Mouse (Mus musculus): ENCODE results near the gene BC049715.

BC049715 gene

GRCm38 (mm10) chr6:136808631-136809046 is 18.8 kb upstream of the BC049715 start:
- DNase-seq (ENCODE audit: low spot score), result peak; percentile 21

DNA sequence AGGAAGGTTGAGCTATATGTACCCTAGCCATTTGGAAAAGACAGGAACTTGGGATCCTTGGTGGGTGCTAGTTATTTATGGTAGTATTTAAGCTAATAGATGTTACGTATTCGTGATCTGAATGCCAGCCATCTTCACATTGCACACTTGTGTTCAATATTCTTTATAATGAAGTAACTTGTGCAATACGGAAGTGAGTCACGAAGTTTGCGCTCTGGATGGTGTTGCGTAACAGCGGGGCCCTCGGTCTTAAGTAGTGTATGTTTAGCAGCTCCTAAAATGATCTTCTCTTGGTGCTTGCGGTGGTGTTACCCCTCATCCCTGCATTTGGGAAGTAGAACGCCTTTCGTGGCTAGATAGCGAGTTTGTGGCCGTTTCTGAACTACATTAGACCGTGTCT is 18.3 kb upstream of the BC049715 start:
- peak; percentile 88 for DNase-seq (ENCODE audit: low spot score)

GRCm38 (mm10) chr6:136809673-136810072 is 17.8 kb upstream of the BC049715 start:
- no peak for DNase-seq (ENCODE audit: low spot score)

DNA sequence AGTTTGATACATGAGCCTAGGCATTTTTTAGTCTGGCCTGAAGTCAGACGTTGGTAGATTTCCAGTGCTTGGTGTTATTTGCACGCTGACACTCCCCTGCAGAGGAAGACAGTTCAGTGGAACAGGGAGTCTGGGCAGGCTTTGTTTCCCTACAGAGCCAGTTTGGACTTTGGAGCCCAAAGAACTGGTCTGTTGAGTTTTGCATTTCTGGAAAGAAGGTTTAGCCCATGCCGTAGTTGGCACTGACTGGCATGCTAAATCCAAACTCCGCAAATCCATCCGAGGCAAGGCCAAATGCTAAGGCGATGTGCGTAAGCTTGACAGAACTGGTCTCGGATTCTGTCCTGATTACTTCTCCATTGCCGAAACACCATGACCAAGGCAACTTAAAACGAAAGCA is 16.2 kb upstream of the BC049715 start:
- DNase-seq (ENCODE audit: low spot score), result no peak

GRCm38 (mm10) chr6:136813117-136813516 is 14.3 kb upstream of the BC049715 start:
- DNase-seq (ENCODE audit: low spot score), result peak; percentile 45

GRCm38 (mm10) chr6:136815381-136815780 is 12.0 kb upstream of the BC049715 start:
- DNase-seq (ENCODE audit: low spot score), result no peak

GRCm38 (mm10) chr6:136816826-136817225 is 10.6 kb upstream of the BC049715 start:
- no peak for DNase-seq (ENCODE audit: low spot score)

DNA sequence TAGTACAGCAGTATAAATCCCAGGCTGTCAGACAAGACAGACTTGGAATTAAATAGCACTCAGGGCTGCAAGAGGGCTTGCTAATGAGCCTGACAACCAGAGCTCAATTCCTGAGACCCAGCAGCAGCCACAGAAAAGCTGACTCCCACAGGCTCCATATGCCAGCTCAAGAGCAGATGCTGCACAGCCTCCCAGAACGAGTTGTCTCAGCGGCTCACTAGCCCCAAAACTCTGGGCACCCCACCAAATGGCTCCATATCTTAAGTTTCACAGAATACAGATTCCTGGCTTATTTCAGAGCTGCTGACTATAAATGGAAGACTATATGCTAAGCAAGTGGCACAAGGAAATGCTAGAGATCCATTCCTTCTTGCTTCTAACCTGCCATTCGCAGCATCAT is 9.9 kb upstream of the BC049715 start:
- no peak for DNase-seq (ENCODE audit: low spot score)

GRCm38 (mm10) chr6:136820381-136820780 is 7.0 kb upstream of the BC049715 start:
- DNase-seq (ENCODE audit: low spot score), result no peak

GRCm38 (mm10) chr6:136821086-136821485 is 6.3 kb upstream of the BC049715 start:
- DNase-seq (ENCODE audit: low spot score), result no peak

- DNase-seq (ENCODE audit: low spot score), result no peak
Measured at GRCm38 (mm10) chr6:136824987-136825386, 2.4 kb upstream of the BC049715 start.

DNA sequence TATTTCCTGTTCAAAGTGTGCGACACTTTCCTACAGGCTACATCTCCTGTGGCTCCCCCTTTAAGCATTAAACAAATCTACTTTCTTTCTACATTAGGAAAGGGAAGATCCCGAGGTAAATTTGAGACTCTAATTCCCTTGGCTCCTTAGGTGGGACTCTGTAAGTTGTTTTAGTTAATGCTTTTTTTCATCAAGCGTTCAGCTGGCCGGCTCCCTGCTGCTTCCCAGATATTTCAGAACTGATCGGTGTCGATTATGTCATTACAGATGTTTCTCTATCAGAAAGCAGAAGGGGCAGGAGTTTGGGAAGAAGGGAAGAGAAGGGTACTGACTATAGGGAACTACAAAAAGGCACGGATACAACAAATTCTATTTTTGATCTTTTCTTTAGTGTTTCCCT is 310 bp upstream of the BC049715 start:
- DNase-seq (ENCODE audit: low spot score), result no peak

GRCm38 (mm10) chr6:136827881-136828561 is 595 bp downstream of the BC049715 start, which contains the start of gene Wbp11:
Gene Wbp11 (minus strand): TSS chr6:136828233.
- DNase-seq (ENCODE audit: low spot score), result peak; percentile 98

DNA sequence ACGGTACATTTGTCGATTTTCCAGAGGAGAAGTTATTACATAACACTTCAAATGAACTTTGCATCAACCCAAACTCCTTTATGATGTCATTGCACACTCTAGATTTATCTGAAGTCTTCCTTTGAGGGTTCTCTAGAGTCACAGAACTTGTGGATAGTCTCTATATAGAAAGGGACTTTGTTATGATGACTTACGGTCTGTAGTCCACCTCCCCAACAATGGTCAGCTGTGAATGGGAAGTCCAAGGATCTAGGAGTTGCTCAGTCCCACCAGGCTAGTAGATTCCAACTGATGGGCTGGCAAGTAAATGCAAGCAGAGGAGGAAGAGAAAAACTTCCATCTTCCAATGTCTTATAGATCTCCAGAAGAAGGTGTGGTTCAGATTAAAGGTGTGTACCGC is 1.3 kb downstream of the BC049715 start:
- DNase-seq (ENCODE audit: low spot score), result no peak

- DNase-seq (ENCODE audit: low spot score), result no peak
Measured at GRCm38 (mm10) chr6:136831712-136832111, 4.3 kb downstream of the BC049715 start.

GRCm38 (mm10) chr6:136835352-136835751 is 7.9 kb downstream of the BC049715 start, which contains the start of gene Smco3:
Gene Smco3 (minus strand): TSS chr6:136835452.
- no peak for DNase-seq (ENCODE audit: low spot score)

DNA sequence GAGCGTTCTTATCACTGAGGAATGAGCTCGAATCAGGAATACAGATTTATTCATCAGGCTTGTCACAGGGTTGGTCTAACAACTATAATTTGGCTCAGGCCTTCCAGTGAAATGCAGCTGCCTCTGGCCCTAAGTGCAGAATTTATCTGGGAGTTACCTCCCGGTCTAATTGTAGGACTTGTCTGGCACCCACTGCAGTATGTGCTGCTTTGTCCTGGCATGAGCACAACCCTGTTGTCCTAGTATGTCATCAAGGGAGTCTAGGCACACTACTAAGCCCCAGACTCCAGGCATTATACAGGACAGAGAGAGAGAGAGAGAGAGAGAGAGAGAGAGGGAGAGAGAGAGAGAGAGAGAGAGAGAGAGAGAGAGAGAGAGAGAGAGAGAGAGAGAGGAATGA is 9.9 kb downstream of the BC049715 start:
- no peak for DNase-seq (ENCODE audit: low spot score)

GRCm38 (mm10) chr6:136844903-136845302 is 17.5 kb downstream of the BC049715 start:
- DNase-seq (ENCODE audit: low spot score), result no peak

DNA sequence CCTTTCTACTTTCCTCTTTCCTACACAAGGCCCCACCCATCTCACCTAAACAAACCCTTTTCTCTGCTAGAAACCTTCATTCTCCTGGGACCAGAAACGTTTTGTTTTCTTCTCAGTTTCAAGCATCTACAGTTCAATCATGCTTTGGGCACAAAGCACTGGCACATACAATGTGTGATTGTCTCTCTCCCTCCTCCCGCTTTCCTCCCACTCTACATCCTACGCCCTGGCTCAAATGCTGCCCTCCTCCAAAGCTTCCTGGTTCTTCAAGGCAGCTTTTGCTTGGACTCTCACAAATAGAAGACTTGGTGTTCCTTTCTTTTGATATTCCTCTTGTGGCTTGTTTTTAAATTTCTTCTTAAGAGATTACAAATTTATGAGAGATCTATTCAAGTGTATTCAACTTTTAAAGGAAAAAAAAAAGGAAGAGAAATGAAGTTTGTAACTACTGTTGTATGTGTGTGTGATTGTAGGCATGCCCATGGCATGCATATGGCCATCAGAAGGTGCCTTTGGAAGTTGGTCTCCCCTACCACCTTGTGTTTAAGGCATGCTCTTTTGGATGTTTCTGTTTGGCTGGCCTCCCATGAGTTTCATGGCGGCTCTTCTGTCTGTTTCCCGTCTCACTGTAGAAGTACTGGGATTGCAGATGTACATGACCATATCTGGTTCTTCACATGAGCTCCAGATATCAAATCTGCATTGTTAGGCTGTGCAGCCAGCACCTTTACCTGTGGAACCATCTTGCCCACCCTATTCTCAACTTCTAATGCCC is 18.5 kb downstream of the BC049715 start:
- DNase-seq (ENCODE audit: low spot score), result no peak

- no peak for DNase-seq (ENCODE audit: low spot score)
Measured at GRCm38 (mm10) chr6:136847267-136847666, 19.8 kb downstream of the BC049715 start.

DNA sequence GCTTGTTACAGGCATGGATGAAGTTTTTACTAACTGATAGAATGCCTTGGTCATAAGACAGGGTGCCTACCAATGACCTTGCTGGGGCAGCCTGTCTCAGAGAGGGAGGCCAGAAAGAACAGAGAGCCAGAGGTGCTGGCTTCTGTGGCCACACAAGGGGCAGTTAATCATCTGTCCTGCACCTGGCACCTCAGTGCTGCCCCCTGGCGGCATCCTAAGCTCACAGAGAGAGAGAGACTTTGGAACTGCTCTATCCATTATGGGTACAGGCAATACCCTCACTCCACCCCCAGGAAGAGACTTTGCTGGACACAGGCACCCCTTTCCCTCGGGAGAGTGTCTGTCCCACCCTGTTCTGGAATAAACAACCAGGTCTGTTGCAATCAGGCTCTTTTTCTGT is 20.4 kb downstream of the BC049715 start:
- DNase-seq (ENCODE audit: low spot score), result peak; percentile 44

- DNase-seq (ENCODE audit: low spot score), result no peak
Measured at GRCm38 (mm10) chr6:136848399-136848798, 21.0 kb downstream of the BC049715 start.

DNA sequence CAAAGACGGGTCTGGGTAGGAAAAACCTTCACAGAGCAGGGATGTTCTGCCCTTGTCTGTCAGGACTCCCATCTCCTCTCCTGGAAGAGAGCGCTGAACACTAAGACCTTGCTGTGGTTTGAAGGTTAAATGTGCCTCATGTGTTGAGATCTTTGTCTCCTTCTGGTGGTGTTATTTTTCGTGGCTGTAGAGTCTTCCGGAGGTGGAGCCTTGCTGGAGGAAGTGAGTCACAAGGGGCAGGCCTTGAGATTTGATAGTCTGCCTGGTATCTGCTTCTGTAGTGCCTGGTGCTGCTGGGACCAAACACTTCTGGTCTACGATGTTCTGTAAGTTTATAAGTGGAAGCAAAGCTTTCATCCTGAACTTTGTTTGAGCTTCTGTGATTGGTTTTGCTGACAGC is 21.5 kb downstream of the BC049715 start:
- DNase-seq (ENCODE audit: low spot score), result no peak
